Mouse (Mus musculus) kidney, postnatal 4 days (tissue): ENCODE results near the gene Gm21969.

Experiments used
- DNase-seq, 2 experiments: peaks; one replicate each; pipeline ENCODE4 v3.0.0; 2021; ENCODE audit warnings: mixed read lengths in 2 of 2

Gm21969 gene

DNA sequence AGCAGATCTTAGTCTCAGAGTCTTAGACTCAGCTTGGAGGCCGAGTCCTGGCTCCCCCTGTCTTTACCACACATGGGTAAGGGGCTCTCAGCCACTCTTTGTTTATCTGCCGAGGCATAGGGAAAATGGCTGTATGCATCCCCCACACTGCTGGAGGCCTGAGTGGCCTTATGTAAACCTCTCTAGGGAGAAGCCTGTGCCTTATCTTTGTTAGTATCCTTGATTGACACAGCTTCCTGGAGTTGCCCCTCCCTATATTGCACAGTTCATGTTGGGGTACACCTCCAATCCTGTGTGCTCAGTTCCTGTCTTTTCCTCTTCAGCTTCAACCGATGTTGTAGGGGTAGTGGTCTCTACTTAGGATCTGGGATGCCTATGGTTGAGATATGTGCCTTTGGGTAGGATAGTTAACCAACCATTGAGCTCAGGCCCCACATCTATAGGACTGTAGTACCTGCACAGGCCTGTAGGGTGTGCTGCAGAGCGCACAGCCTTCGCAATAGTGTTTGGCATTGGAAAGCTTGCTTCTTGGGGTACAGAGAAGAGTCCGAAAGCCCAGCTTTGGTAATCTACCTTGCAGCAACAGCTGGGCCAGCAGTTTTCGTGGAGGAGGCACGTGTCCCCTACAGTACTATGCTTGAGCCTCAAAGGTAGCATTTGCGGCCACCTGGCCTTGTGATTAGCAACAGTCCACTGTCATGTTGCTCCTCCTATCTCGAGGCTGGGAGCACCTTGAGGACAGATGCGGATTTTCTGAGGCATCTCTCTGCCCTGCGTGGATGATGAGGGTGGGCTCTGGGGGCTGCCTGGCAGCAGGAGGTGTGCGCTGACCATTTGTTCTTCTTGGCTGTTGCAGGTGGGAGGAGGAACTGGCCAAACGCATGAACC is at the start of gene Gm21969:
TSS of gene Gm21969 (plus strand) at position 830 of the 888 bp plus-strand sequence.
- DNase-seq: peak; percentile 78 to 80

GRCm38 (mm10) chr4:139555235-139555634 is 47.8 kb upstream of the Gm21969 start:
- DNase-seq: no peak

- DNase-seq: peak; percentile 17 to 46
Measured at GRCm38 (mm10) chr4:139555951-139556350, 47.0 kb upstream of the Gm21969 start.

DNA sequence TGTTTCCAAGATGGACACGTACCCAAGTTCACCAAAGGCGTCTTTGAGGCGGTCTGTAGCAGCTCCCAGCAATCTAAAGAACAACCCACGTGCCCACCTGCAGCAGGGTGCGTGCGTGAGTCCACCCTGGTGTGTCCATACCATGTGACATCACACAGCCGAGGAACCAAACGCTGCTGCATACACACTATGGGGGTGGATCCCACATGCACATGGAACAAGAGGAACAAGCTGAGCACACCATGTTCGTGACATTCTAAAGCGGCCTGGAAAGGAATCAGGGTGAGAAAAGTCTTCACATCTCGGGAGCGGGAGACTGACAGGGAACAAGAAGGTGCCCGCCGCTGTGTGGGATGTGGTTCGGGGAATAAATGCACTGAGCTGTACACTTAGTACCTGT is 34.6 kb upstream of the Gm21969 start:
- DNase-seq: no peak

DNA sequence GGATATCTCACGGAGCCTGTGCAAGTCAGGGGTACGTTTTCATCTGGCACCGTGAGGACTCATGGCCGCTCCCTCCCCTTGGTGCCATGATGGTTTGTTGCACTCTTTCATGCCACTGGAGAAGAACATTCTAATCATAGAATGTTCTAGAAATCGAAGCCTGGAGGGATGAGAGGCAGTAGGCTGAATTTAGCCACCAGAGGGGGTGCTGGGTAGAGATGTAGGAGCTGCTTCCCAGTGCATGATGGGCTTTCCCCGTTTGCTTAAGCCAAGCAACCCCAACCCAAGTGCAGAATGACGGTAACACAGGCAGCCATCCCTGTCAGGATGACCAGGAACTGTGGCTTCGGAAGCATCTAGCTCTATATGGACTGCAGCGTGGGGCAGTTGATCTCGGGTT is 32.2 kb upstream of the Gm21969 start:
- DNase-seq: peak; percentile 59 to 71

DNA sequence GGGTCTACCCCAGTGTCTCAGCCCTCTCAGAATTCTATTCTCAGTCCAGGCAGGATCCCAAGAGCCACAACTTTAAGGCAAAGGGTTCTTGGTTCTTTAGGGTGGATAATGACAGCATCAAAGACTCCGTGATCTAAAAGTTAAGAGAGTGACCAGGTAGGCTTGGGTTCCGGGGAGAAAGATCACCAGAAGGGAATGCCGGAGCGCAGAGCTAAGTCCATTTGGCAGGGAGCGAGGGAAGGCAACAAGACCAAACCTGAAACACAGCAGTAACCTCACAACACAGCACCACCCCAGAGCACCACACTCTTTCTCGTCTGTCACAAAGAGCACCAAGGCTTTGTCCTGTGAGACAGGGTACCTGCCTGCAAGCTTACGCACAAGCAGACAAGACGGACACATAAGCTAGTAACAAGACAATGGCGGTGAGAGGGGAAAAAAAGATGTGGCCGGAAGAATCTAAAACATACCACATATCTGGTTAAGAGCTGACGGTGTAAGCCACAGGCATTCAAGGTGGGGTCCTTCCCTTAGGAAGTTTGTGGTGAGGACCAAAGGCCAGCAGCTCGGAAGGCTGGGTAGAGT is 30.0 kb upstream of the Gm21969 start:
- DNase-seq: no peak

DNA sequence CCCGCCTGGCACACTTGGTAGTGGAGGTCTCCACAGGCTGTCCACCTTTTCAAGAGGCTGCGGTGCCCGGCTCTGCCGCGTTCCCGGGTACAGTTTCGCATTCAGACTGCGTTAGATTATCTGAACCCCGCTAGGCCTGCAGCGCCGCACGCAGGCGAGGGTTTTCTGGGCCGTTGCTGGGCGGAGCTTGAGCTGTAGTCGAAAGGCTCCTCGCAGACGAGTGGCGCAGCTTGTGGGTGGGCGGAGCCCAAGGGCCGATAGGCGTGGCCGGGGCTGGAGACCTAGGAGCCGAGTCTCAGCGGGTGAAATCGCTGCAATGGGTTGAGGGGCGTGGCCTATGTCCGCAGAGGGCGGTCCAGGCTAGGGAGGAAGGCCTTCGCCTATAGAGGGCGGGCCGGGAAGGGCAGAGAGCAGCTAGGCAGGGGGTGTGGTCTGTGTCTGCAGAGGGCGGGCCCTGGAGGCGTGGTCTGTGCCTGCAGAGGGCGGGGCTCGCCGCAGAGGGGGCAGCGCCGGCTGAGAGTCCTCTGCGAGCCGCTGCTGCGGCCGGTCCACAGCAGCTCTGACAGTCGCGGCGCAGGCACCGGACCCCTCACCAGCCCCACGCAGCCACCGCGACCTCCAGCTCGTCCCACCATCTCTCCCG is 28.7 kb upstream of the Gm21969 start:
- peak; percentile 100 for DNase-seq

- DNase-seq: peak; percentile 65 to 78
Measured at GRCm38 (mm10) chr4:139574799-139575672, 27.9 kb upstream of the Gm21969 start.

DNA sequence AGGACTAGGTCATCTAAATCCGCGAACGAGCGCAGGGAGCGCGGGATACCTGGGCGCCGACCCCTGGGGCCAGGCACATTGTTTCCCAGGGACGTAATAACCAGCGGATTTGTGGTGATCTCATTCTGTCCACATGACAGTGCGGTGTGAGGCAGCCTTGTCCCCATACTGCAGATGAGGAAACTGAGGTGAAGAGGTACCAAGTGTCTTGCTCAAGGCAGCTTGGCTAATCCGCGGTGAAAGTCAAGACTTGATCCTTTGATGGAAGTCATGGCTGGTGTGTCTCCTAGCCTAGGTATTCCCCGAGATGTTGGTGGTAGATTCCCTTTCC is 27.3 kb upstream of the Gm21969 start:
- DNase-seq: no peak

DNA sequence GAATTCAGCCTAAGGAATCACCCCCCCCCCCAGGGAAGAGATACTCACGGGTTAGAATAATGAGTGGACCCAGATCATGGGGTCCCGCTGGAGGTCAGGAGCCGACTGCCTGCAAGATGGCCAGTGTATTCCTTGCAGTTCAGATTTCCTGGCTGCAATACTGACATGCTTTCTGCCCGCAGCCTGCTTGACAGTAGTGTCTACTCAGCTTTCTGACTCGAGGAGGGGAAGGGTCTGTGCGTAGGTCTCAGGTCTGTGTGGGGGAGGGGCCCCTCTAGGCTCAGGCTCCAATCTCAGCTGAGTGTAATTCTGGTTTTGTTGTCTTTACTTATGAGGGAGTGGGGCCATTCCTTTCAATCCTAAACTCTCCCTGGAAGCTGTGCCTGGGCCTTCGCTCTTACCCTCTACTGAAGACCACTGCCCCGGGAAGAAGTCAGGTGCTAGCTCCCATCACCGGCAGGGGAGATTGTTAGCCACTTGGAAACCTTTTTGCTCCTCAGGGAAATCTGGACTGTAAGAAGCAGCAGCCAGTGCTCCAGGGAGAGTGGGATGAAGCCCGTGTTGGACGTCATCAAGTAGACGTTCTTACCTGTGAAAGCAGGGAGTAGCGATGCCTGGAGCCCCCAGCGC is 26.6 kb upstream of the Gm21969 start:
- peak; percentile 35 to 45 for DNase-seq

DNA sequence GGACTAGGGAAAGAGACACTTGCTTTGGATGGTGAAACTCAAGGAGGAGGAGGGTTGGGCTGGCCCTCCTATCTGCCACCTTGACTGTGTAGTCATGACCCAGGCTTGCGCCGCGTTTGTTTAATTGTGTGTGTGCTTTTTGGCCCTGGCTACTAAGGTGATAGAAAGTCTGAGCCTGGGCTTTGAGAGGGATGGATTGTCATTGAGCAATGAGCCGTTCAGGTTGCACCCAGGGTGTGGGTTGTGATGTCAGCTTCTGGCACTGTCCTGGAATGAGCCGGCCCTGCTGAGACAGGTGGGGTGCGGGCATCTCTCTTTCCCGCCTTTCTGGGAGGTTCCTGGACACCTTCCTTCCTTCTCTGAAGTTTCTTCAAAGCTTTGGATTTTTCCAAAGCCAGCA is 26.0 kb upstream of the Gm21969 start:
- no peak for DNase-seq

- no peak for DNase-seq
Measured at GRCm38 (mm10) chr4:139578389-139578788, 24.6 kb upstream of the Gm21969 start.

DNA sequence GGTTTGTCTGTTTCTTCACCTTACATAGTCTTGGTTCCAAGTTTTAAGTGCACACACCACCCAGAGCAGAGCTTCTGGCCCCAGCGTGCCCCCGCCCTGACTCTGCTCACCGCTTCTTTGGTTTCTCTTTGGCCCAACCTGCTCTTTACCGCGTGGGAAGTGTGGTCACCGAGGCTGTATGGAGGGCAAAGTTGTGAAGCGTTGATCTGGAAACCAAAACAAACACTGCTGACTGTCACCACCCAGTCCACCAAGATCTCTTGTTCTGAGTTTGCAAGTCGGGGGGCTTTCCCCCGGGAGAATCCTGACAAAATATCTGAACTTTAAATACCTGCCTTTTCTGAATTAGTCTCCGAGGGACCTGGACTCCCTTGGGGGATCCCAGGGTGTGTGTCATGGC is 24.0 kb upstream of the Gm21969 start:
- peak in 1 of 2 experiments; percentile 36 for DNase-seq

GRCm38 (mm10) chr4:139579466-139579865 is 23.5 kb upstream of the Gm21969 start:
- DNase-seq: no peak

- DNase-seq: peak; percentile 75 to 82
Measured at GRCm38 (mm10) chr4:139580663-139581336, 22.2 kb upstream of the Gm21969 start.

GRCm38 (mm10) chr4:139581427-139582051 is 21.4 kb upstream of the Gm21969 start:
- peak; percentile 69 to 77 for DNase-seq

GRCm38 (mm10) chr4:139582346-139582745 is 20.6 kb upstream of the Gm21969 start:
- DNase-seq: no peak

DNA sequence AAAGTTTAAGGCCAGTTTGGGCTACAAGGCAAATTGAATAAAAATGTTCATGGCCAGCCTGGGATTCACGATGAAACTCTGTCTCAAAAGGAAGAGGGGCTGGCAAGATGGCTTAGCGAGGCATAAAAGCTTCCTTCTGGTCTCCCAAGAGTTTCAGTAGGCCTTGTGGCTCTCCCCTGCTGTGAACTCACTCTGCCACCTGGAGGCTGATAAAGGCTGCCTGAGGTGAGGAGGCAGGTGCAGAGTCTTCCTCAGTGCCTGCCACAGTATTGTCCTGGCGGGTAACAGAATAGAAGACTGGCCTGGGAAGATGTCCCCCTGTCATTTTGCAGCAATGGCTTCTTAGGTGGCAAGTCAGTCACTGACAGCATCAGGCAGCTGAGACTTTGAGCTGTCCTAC is 20.1 kb upstream of the Gm21969 start:
- DNase-seq: no peak

DNA sequence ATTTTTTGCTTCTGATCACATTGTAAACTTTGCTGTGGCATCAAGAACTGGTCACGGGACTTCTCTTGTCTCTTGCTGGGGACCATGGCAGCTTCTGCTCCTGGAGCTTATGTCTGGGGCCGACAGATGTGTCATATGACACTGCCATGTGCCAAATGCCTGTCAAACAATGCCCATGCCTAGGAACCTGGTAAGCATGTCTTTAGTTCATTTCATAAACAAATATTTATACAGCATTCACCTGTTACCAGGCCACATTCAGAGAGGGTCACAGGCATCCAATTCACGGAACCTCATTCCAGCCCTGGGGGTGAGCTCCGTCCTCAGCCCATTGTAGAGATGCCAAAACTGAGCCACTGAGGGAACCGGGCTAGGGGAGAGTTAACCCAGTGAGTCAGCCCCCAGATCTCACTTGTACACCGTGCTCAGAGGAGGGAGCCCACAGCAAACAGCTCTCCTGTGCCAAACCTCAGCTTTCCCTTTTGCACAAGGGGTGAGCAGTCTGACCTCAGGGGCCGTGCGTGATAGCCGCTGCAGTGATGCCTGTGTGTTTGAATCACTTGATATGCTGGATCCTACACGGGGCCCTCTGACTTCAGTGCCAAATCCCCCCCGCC is 19.2 kb upstream of the Gm21969 start:
- no peak for DNase-seq

- DNase-seq: peak; percentile 39 to 57
Measured at GRCm38 (mm10) chr4:139584704-139585103, 18.3 kb upstream of the Gm21969 start.

DNA sequence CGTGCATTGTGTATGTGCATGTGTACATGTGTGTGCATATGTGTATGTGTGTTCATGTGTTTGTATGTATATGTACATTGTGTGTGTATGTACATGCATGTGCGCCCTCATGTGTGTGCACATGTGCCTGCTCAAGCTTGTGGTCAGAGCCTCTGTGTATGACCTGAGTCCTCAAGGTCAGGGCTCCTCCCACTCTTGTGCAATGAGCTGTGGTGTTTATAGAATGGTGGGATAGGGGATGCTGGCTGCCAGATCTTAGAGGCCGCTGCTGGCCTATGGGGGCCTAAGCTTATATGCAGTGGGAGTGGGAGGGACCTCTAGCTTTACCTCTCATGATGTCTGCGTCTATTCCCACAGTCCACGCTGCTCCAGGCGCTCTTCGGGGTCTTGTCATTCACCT is 17.3 kb upstream of the Gm21969 start:
- DNase-seq: peak; percentile 39 to 42
